Mouse (Mus musculus): ENCODE measurements around the gene Cux1.

DNA sequence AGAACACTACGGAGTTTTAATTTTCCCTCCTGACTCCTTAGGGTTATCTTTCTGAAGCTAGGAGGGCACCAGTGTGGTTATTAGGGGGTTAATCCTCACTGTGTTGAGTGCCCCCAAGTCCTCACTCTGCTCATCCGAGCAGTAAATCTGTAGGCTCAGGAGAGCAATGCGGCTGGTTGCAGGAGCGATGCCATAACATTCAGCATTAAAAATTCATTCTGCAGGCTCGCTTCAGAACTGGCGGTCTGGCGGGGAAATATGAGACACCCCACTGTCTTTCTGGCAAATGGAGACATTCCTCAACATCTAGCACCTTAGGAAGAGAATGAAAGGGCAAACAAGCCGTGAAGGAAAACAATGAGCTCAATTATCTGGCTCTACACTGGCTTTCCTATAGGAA, 214.2 kb downstream of the Cux1 start:
- TF ChIP-seq CTCF (IDR thresholded peaks at IDR 0.05; ENCODE audit: control insufficient read depth, insufficient read depth, low read length) = no peak
- no peak for TF ChIP-seq POLR2A (IDR thresholded peaks at IDR 0.05; ENCODE audit: borderline replicate concordance, control insufficient read depth, low read depth, low read length)
